Mouse (Mus musculus) lung, adult 18-20 months (tissue): ENCODE measurements around the gene Fat1.
A peak's percentile ranks its signal among the peaks of the same experiment; 100 is the strongest.

Experiments
- DNase-seq, 2 experiments: peaks; one replicate each; pipeline ENCODE4 v3.0.0; 2022; ENCODE audit warnings: mixed read lengths in 2 of 2

The Fat1 gene

DNA sequence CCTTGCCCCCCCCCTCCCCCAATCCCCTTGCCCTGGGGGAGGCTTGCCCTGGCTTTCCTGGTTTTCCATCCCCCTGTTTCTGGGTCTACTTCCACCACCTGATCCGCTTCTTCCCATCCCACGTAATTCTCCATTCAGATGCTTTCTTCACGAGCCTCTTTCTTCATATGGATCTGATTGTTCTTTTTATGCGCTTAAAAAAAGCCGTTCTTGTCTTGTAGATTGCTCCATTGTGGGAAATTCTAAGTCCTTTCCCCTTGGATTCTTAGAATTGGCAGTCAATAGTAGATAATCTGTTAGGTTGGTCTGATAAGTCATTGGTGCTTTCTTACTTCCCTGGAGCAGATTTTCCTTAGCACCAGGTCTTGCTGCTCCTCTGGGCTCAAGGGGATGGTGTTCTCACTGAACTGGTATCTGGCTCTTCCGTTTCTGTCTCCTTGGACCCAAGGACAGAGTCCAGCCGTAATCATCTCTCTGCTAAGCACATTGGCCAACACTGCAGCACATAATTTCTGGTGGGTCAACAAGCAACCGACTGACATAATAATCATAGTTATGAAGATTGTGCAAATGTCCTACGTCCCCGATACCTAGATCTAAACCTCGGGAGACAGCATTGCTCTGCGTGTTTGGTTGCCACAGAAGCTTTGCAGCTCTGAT is 27.5 kb downstream of the Fat1 start:
- DNase-seq, result no peak

DNA sequence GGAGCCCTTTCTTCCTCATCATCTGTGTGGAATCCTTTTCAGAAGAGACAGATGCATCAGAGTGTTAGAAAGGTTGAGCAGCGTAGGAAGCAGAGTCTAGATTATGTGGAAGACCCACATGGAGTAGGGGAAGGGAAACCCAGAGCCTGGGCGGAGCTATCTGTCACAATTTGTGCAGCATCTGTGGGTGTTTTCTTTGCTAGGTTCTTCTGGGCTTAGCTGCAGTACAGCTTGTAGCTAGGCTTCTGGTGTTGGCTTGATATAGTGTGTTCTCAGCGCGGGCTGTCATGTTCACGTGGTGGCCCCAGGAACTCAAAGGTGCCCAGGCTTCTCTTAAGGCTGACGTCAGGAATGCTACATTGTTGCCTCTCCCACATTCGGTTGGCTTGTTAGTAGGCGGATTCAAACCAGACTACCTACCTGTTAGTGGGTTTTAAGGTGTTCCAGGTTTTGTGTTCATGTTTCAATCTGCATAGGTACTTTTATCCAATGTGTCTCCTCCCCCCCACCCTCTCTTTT is 32.3 kb downstream of the Fat1 start:
- no peak for DNase-seq

DNA sequence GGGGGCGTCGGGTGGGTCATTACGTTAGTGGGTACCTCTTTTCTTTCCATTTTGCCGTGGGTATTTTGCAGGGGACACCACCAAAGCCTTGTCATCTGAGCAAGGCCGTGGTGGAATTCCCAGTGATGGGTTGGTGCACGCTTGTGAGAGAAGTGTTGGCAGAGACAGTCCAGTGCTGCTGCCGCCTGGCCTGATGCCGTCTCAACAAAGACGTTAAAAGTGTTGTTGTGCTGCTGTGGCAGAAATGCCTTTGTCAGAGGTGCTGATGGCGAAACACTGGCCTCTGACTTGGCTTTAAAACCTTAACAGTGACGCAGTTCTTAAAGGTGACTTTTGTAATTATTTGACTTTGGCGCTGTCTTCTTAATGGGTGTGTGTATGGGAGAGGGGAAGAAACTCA is 34.8 kb downstream of the Fat1 start:
- DNase-seq, result peak; percentile 44 to 53

DNA sequence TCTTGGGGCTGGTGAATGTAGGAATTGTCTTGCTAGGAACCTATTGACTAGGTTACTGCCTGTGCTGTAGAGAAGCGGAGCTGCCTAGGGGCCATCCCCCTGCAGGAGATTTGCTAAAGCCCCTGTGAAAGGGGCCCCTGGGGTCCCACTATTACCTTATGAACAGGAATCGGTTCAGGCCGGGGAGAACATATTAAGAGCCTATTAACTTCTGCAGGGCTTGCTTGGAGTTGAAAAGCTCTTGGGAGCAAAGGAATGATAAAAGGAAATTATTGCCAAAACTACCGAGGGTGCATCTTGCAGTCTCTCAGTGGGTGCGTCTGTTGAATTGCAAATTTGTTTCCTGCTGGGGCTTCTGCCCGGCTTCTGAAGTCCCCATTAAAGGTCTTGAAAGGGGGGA is 36.1 kb downstream of the Fat1 start:
- DNase-seq, result no peak

DNA sequence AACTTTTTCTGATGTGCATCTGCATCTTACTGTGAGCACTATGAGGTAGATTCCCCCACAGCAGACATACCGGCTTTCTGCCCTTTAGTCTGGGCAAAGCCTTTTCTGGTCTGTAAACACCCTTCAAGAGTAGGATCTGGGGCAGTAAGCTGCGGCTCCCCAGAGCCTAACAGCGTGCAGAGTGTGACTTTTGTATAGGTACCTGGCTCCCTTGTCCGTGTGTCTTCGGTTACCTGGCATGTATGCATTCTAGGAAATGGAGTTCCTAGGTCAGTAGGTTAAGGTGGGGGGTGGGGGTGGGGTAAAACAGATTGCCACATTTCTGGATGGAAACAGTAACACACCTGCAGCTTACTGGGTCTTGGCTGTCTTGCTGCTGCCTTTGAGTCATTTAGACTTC is 36.7 kb downstream of the Fat1 start:
- DNase-seq, result no peak

DNA sequence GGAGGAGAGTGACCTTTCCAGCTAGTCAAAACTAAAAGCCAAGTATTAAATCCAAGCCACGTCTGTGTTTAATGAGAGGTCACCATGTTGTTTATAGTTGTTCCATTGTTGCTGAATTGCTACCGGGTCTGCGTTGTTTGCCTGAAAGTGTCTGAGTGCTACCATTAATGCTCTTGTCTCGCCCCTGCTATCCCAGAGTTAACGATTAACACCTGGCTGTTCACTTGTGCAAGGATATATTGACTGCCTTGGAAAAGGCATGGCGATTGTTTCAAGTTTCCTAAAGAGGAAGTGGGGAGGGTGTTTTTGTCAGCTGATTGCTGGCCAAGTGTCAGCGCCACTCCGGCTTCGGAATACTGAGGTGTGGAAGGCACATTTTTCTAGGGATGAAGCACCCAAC is 39.9 kb downstream of the Fat1 start:
- DNase-seq, result no peak

DNA sequence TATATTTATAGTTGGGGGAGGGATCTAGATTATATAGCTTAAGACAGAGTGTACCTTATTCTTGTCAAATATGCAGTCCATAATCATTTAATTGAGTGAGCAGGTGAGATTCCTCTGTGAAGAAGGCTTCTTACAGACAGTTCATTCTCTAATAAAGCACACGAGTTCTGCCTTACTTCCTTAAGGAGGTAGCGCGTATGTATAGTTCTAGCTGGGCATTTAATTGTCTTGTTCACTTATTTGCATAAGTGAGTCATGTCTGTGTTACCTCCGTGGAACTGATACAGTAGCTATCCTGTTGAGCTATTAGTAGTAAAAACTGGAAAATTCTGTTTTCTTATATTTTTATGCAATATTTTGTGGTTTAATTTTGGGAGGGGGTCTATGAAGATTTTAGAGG is 40.4 kb downstream of the Fat1 start:
- DNase-seq, result no peak

DNA sequence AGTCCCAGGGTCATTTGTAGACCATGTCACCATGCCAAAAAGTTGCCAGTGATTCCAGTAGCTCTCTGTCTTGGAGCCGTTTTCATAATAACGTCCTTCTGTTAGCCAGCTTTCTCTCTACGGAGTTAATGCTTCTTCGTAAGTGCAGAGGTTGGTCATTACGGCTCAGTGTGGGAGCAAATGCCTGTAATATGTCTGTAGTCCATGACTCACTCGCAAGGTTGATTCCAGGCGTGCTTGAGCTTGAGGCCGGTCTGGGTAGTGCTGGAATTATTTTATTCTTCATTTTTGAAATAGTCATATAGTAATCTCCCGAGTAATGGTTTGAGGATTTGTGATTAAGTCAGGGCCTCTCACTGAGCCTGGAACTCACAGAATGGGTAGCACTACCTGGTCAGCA is 43.4 kb downstream of the Fat1 start:
- no peak for DNase-seq

DNA sequence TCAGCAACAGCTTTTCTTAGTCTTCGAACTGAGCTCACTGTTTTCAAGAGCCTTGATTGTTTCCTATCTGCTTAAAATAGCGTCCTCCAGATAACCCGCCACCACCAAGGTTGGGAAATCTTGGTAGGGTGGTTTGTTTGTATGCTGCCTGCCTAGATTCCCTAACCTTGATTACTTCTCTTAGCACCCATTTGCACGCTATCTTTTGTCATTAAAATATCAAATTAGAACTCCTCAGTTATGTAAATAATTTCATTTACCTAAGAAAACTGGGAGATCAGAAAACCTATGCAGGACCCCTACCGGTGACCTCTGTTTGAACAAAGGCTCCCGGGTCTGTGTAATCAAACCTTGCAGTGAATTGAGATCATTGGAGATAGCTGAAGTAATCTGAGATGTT is 44.0 kb downstream of the Fat1 start:
- DNase-seq, result no peak

DNA sequence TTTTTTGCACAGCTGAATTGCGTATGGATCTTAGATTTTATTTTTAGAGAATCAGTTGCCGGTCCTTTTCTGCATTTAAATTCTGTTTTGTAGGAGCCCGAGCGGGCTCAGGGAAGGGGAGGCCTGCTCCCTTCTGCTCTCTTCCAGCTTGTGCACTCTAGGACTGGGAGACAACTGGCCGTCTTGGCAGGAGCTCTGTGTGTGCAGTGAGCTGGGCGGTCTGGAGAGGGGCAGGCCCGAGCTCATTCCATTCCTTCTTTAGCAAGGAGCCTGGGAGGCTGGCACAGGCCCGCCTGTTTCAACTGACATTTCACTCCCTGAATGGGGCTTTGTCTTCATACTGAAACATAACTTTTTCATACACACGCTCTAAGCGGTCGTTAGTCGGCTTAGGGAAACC is 44.8 kb downstream of the Fat1 start:
- peak; percentile 77 to 79 for DNase-seq

DNA sequence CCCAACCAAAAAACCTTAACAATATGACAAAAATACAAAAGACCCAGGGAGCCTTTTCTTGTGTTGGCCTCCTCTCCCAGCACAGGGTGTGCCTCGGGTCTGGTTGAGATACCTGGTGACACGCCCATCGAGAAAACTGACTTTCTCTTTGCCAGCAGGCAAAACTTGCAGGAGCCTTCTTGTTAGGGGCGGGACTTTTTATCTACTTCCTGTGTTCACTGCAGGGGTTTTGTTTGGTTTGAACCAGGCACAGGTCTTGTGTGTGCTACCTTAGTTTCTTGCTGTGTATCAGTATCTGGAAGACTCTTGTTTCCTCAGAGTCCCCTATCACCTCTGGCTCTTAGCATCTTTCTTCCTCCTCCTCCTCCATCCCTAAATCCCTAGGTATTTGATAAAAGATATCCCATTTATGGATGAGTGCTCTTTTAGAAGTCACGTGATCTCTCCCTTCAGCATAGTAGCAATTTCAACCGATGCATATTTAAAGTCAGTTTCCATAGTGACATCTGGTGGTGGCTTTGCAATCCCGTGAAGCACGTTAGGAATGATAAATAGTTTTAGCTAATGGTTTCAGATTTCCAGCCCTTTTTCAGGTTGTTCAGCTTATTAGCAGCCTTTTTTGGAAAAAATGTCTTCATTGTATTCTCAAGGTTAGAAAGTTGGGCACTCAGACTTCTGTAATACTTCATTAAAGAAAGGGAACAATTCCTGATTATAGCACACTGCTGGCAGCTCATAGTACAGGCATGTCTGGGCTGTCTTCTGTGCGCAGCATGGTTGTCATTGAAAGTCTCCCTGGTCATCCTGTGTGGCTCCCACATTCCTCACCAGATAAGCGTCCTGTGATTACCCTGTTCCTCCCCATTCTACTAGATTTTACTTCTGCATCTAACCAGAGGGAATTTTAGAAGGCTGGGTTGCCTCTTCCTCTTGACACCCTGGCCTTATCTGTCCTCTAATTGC is 50.4 kb downstream of the Fat1 start:
- DNase-seq, result peak in 1 of 2 experiments; percentile 39

DNA sequence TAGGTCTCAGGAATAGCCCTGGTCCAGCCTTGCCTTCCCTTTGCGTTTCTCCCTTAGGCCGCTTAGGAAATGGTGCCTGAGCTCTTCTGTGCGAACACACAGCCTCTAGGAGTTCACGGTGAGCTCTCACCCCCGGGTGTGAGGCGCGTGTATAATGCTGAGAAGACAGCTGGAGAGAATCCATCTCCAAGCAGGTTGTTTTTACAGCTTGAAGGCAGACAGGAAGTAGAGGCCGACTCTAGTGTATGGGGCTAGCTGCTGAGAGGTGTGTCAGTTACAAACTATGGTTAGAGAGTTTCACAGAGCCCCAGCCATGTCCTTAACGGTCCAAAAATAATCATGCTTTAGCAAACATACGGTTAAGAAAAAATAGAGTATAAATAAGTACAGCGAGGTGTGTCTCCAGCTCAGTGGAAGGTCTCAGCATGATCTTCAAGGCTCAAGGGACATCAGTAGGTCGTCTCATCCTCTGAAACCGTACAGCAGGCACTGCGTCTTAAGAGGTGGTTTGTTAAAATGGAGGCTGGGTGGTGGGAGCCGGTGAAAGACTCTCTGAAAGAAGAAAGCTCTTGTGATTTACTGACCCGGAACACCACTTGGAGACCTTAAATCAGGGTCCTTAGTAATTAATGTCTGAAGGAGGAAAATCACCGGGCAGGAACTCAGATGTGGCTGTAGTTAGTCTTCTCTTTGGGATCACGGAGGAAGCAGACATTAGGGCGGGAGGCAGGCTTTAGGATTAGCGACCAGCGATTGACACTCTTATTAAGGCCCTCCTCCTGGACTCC is 56.6 kb downstream of the Fat1 start:
- no peak for DNase-seq

DNA sequence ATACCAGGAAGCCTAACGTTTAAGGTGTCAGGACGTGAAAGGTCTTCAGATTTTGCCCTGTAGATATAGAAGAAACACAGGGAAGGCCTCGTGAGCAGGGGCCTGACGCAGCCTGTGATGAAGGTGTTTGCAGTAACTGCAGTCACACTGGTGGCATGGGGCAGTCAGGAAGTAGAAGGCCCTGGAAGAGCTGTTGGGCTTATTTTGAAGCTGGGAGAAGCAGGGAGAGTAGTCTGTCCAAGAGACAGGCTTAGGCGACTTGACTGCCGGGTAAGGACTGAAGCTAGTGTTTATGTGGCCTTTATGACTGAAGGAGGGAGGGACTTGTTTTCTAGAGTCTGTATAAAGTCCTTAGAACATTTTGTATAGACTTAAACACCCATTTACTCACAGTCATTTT is 57.4 kb downstream of the Fat1 start:
- DNase-seq, result no peak

DNA sequence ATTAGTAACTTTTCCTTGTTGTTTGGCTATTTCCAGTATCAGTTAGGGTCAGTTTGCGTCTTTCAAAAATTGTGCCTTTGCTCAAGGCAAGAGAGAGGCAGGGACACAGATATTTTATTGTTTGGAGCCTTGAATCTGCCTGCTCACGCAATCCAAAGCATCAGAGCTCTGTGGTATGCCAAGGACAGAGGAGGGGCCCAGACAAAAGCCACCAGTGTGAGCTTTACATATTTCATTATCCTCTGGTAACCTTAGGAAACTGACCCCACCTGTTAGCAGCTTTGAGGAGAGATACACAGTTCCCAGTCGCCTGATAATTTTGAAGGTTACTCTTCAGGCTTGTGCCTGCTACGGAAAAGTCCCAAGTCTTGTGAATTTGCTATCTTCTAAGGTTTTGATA is 58.1 kb downstream of the Fat1 start:
- no peak for DNase-seq

DNA sequence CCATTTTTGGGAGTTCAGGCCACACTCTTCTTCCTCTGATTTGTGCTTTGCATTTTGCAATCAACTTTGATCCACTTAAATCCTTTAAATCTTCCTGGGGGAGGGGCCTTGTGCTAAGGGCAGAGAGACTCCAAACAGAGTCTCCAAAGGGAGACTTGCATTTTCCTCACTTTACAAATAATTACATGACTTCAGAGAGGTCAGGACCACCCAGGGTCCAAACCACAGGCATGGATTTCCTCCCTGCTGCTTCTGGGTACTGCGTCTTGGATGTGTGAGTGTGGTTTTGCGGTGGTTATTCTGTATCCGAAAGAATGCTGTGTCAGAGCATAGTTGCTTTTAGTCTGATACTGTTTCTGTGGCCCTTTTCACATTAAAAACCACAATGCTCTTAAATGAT is 61.2 kb downstream of the Fat1 start:
- DNase-seq, result no peak

DNA sequence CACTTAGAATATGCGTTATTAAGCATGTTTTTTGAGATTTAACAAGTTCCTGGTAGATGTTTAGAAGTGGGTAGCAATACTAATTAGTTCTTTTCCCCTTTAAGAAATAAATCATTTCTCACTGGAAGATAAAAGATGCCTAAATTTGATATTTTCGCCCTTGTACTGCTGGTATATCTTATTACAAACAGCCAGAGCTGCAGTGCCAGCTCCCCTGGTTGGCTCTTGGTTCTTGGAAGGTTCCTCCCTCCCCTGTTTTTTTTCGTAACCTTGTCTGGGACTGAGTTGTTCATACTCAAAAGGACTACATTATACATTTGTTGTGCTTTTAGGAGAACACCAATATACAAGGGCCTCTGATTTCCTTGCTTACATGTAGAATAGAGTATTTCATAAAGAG is 62.1 kb downstream of the Fat1 start:
- DNase-seq, result no peak

DNA sequence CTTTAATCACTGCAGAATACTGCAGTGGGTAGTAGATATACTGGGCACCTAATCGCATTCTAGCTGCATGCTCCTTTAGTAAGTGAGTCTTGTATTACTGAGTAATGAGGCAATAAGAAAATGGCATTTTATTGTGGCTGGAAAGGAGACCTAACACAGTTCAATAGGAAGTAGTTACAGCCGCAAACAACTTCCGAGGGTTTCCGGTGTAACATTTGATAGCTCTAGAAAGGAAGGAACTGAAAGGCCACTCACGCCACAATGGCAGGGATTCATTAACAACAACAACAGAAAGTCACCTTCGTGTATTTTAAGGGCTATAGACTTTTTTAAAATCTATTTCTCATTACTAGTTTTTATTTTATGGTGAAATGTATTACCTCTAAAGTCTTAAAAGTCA is 62.6 kb downstream of the Fat1 start:
- DNase-seq, result no peak

DNA sequence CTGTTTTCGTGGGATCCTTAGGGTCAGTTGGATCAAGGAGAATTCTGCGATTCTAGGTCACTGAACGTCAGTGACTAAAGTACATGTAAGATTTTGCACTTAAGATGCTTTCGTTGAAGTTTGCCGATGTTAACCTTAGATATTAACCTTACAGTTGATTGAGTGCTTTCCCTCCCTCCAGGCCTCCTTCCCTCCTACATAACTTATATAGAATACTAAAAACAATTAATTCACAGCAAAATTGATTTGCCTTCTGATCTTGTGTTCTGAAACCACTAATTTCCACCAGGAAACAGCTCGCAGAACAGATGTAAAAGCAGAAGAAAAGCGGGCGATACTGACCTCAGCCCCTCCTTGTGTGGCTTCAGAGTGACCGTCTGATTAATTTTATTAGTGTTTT is 63.0 kb downstream of the Fat1 start:
- DNase-seq, result no peak

DNA sequence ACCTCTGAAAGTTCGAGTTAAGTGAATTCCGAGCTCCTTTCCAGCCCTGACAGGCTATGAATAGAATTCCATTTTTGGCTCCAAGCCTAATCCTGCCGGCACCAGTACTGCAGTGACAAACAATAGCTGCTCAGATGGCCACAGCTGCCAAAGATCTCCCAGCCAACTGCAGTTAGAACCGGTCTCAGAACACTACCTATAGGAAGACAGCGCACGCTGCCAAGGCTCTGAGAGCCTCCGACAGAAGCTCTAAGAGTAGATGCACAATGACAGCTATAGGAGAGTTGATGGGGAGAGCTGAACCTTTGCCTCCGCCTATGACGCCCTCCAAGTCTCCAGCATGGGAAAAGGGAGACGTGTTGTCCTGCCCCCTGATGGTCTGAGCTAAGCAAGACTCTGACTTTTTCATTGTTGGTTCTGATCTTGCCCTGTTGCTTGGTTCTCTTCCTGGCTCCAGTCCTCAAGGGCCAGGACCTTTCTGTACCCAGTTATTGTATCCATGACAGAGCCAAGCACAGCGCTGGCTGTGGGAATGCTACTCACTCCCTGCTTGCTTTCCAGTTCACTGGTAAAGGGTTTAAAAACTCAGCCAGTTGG is 63.5 kb downstream of the Fat1 start:
- peak; percentile 43 to 68 for DNase-seq

DNA sequence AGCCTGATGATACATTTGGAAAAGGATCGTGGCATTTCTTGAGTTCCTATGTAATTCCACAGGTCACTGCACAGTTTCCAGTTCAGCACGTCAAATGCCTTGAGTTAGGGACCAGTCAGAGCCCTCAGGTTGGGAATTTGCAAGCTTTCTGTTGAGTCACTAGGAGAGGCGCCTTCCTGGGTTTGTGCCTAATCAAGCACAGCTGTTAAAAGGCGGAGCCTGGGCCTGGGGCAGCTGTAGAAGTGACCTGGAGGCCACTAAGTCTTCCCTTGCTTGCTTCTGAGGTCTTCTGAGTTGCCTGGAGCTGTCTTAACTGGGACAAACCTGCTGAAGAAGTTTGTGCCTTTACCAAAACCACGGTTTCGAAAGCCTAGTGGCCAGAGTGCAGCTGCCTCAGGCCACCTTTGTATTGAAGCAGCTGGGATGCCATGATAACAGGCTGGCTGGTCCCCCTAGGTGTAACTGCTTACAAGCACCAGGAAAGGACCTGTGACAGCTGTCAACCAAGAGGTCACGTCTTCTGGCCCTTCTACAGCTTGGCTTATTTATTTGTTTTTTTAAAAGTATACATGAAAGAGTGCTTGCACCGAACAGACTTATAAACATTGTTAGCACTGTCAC is 66.4 kb downstream of the Fat1 start:
- peak; percentile 19 to 61 for DNase-seq

DNA sequence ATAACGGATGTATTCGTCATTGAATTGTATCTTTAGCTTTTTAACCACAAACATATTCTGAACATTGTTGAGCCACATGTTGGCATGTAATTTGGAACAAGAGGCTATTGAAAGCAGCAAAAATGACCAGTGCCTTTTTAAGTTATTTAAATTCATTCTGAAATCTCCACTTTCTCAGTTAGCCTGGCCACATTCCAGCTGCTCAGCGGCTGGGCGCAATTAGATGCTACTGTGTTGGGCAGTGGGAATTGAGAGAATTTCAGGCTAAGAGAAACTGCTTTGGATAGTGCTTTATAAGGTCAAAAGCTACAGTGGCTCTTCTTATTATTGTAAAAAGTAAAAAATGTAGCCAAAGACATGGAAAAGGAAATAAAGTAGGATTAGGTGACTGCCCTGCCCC is 67.4 kb downstream of the Fat1 start:
- no peak for DNase-seq

DNA sequence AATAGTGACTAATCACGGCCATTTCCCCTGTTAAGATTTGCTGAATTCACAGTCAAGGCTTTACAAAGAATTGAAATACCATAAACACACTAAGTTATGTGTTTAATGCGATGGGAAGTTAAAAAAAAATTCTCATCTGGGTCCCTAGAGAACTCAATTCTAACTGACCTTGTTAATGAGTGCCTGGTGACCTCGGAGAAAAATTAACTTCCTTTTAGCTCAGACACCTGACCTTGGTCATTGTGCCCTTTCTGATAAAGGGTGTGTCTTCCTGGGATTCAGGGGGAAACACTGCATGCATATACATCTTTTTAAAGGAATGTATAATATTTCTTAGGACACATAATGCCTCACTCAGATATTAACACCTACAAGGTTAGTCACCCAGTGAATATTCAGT is 68.8 kb downstream of the Fat1 start:
- no peak for DNase-seq
